Mouse (Mus musculus): ENCODE measurements around the gene Trp53bp2. TPM values are rescaled to one million over a fixed set of nuclear protein-coding genes. Genes with fewer than 3 reads are reported as not detected.

Gene Trp53bp2
- polyA plus RNA-seq, 1 experiment from 2014 or later, result 14.4 TPM

- 0 out of 4 replicates have a peak overlapping the region, but pooled peaks of 1 of the 2 experiments have one; percentile 16 for H3K27ac ChIP-seq (replicated peaks in 1 of 2; ENCODE audit: control insufficient read depth in 1 of 2, insufficient read depth in 1 of 2, low read depth in 2 of 2, low read length in 2 of 2)
- H3K9ac ChIP-seq (ENCODE audit: low read length), result no peak overlapping the region
- WGBS, result 57% methylated on average over 1 of the region's 1 CpGs
- no peak for ATAC-seq (ENCODE audit: insufficient number of reproducible peaks, insufficient read depth, low FRiP score, low read depth)
- no peaks in the 10 kb centered on the region for H3K27me3 ChIP-seq (ENCODE audit: control insufficient read depth, insufficient read depth, low read length)
- peaks cover 7 to 26% of the 10 kb centered on the region in 2 experiments for H3K4me1 ChIP-seq (ENCODE audit: control insufficient read depth in 2 of 2, insufficient read depth in 2 of 2, low read length in 2 of 2)
- H3K4me3 ChIP-seq (ENCODE audit: control insufficient read depth in 1 of 2, insufficient read depth in 1 of 2, low read depth in 1 of 2, low read length in 2 of 2), result no peak overlapping the region
- no peaks in the 10 kb centered on the region for H3K9me3 ChIP-seq (ENCODE audit: control insufficient read depth, low read length)
- H3K36me3 ChIP-seq (ENCODE audit: control insufficient read depth, insufficient read depth, low read length), result peaks cover 36% of the 10 kb centered on the region
- no peak overlapping the region for H3K4me2 ChIP-seq (ENCODE audit: low read length)
These were observed 18.5 kb downstream of the Trp53bp2 start for GRCm38 (mm10) chr1:182427426-182427825.

- Histone ChIP-seq H3K36me3 (ENCODE audit: control insufficient read depth, insufficient read depth, low read length) (peaks cover 55% of the 10 kb centered on the region), H3K4me1 (ENCODE audit: control insufficient read depth in 2 of 2, insufficient read depth in 2 of 2, low read length in 2 of 2) (peaks cover 7 to 25% of the 10 kb centered on the region in 2 experiments), H3K4me3 (ENCODE audit: control insufficient read depth in 1 of 2, insufficient read depth in 1 of 2, low read depth in 1 of 2, low read length in 2 of 2) (no peak overlapping the region), H3K27ac (replicated peaks in 1 of 2; ENCODE audit: control insufficient read depth in 1 of 2, insufficient read depth in 1 of 2, low read depth in 2 of 2, low read length in 2 of 2) (no peak overlapping the region), H3K9ac (ENCODE audit: low read length) (no peak overlapping the region), H3K9me3 (ENCODE audit: control insufficient read depth, low read length) (no peaks in the 10 kb centered on the region), H3K27me3 (ENCODE audit: control insufficient read depth, insufficient read depth, low read length) (no peaks in the 10 kb centered on the region), H3K4me2 (ENCODE audit: low read length) (no peak overlapping the region)
- no peak for ATAC-seq (ENCODE audit: insufficient number of reproducible peaks, insufficient read depth, low FRiP score, low read depth)
- WGBS, result 69% methylated on average over 3 of the region's 3 CpGs
These were observed 20.9 kb downstream of the Trp53bp2 start for GRCm38 (mm10) chr1:182429826-182430225.

GRCm38 (mm10) chr1:182430676-182431075 is 21.7 kb downstream of the Trp53bp2 start:
- WGBS, result 95% methylated on average over 2 of the region's 2 CpGs
- no peak overlapping the region for H3K9ac ChIP-seq (ENCODE audit: low read length)
- ATAC-seq (ENCODE audit: insufficient number of reproducible peaks, insufficient read depth, low FRiP score, low read depth), result no peak

GRCm38 (mm10) chr1:182432059-182432458 is 23.1 kb downstream of the Trp53bp2 start:
- H3K4me1 ChIP-seq (ENCODE audit: control insufficient read depth in 2 of 2, insufficient read depth in 2 of 2, low read length in 2 of 2), result peaks cover 4 to 5% of the 10 kb centered on the region in 2 experiments
- peaks cover 67% of the 10 kb centered on the region for H3K36me3 ChIP-seq (ENCODE audit: control insufficient read depth, insufficient read depth, low read length)
- WGBS, result 87% methylated on average over 3 of the region's 3 CpGs
- H3K9ac ChIP-seq (ENCODE audit: low read length), result no peak overlapping the region
- H3K9me3 ChIP-seq (ENCODE audit: control insufficient read depth, low read length), result no peaks in the 10 kb centered on the region
- no peak overlapping the region for H3K27ac ChIP-seq (replicated peaks in 1 of 2; ENCODE audit: control insufficient read depth in 1 of 2, insufficient read depth in 1 of 2, low read depth in 2 of 2, low read length in 2 of 2)
- ATAC-seq (ENCODE audit: insufficient number of reproducible peaks, insufficient read depth, low FRiP score, low read depth), result no peak
- H3K4me2 ChIP-seq (ENCODE audit: low read length), result no peak overlapping the region
- H3K27me3 ChIP-seq (ENCODE audit: control insufficient read depth, insufficient read depth, low read length), result no peaks in the 10 kb centered on the region
- no peak overlapping the region for H3K4me3 ChIP-seq (ENCODE audit: control insufficient read depth in 1 of 2, insufficient read depth in 1 of 2, low read depth in 1 of 2, low read length in 2 of 2)

More at GRCm38 (mm10) chr1:182430676-182431075, 21.7 kb downstream of the Trp53bp2 start:
- peaks cover 62% of the 10 kb centered on the region for H3K36me3 ChIP-seq (ENCODE audit: control insufficient read depth, insufficient read depth, low read length)
- no peaks in the 10 kb centered on the region for H3K9me3 ChIP-seq (ENCODE audit: control insufficient read depth, low read length)
- no peak overlapping the region for H3K4me3 ChIP-seq (ENCODE audit: control insufficient read depth in 1 of 2, insufficient read depth in 1 of 2, low read depth in 1 of 2, low read length in 2 of 2)
- no peak overlapping the region for H3K27ac ChIP-seq (replicated peaks in 1 of 2; ENCODE audit: control insufficient read depth in 1 of 2, insufficient read depth in 1 of 2, low read depth in 2 of 2, low read length in 2 of 2)
- no peak overlapping the region for H3K4me2 ChIP-seq (ENCODE audit: low read length)
- peaks cover 7 to 19% of the 10 kb centered on the region in 2 experiments for H3K4me1 ChIP-seq (ENCODE audit: control insufficient read depth in 2 of 2, insufficient read depth in 2 of 2, low read length in 2 of 2)
- no peaks in the 10 kb centered on the region for H3K27me3 ChIP-seq (ENCODE audit: control insufficient read depth, insufficient read depth, low read length)

DNA sequence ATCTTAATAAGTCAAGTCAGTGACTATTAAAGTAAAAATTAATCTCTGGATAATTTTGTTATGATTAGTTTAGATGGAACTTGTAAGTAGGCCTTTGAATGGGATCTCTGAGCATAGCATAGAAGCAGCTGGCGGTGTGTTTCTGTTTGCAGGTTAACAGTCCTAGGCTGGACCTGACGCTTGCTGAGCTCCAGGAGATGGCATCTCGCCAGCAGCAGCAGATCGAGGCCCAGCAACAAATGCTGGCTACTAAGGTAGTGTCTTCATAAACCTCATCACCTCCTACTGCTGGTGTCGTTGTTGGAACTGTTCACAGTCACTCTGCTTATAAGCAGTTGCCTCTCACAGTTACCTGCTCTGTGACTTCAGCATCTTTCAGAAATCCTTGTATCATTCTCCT is 27.8 kb downstream of the Trp53bp2 start:
- WGBS, result 65% methylated on average over 5 of the region's 5 CpGs

DNA sequence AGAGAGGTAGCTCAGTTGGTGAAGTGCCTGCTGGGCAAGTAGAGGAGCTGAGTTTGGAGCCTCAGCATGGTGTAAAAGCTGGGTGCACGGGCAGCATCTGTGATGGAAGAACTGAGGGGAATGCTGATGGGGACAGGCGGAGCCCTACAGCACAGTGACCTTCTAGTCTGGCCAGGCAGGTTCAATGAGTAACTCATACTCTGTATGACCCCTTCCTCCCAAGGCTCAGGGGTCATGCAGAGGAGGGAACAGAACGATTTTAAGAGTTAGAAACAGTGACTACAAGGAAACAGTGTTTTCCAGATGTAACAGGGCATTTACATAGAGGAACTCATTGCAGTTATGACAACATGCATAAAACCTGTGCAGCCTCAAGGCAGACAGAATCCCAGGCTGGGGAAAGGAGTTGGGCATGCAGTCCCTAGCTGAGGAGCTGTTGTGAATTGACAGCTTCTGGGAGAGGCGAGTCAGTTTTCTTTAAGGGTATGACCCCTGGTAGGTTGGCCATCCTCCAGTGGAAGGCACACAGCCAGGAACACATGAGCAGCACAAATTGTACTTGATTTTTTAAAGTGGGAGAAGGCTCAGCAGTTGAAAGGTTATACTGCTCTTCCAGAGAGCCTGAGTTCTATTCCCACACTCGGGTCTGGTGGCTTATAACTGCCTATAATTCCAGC is 30.7 kb downstream of the Trp53bp2 start:
- Histone ChIP-seq H3K4me2 (ENCODE audit: low read length) (no peak overlapping the region), H3K4me1 (ENCODE audit: control insufficient read depth in 2 of 2, insufficient read depth in 2 of 2, low read length in 2 of 2) (peaks cover 0 to 7% of the 10 kb centered on the region in 2 experiments; a peak in 2 of 4 replicates), H3K4me3 (ENCODE audit: control insufficient read depth in 1 of 2, insufficient read depth in 1 of 2, low read depth in 1 of 2, low read length in 2 of 2) (no peak overlapping the region), H3K9me3 (ENCODE audit: control insufficient read depth, low read length) (no peaks in the 10 kb centered on the region), H3K27ac (replicated peaks in 1 of 2; ENCODE audit: control insufficient read depth in 1 of 2, insufficient read depth in 1 of 2, low read depth in 2 of 2, low read length in 2 of 2) (peak overlapping the region in 1 of 2 experiments; percentile 11; a peak in 1 of 4 replicates), H3K27me3 (ENCODE audit: control insufficient read depth, insufficient read depth, low read length) (no peaks in the 10 kb centered on the region), H3K36me3 (ENCODE audit: control insufficient read depth, insufficient read depth, low read length) (peaks cover 71% of the 10 kb centered on the region), H3K9ac (ENCODE audit: low read length) (0 out of 2 replicates have a peak overlapping the region, but pooled peaks have one; percentile 8)
- ATAC-seq (ENCODE audit: insufficient number of reproducible peaks, insufficient read depth, low FRiP score, low read depth), result no peak
- WGBS, result 73% methylated on average over 5 of the region's 5 CpGs

More for the DNA sequence above, 27.8 kb downstream of the Trp53bp2 start:
- no peak overlapping the region for H3K4me2 ChIP-seq (ENCODE audit: low read length)
- H3K36me3 ChIP-seq (ENCODE audit: control insufficient read depth, insufficient read depth, low read length), result peaks cover 68% of the 10 kb centered on the region
- H3K4me1 ChIP-seq (ENCODE audit: control insufficient read depth in 2 of 2, insufficient read depth in 2 of 2, low read length in 2 of 2), result peaks cover 0 to 7% of the 10 kb centered on the region in 2 experiments; a peak in 2 of 4 replicates
- no peak overlapping the region for H3K4me3 ChIP-seq (ENCODE audit: control insufficient read depth in 1 of 2, insufficient read depth in 1 of 2, low read depth in 1 of 2, low read length in 2 of 2)
- no peak overlapping the region for H3K9ac ChIP-seq (ENCODE audit: low read length)
- no peak overlapping the region for H3K27ac ChIP-seq (replicated peaks in 1 of 2; ENCODE audit: control insufficient read depth in 1 of 2, insufficient read depth in 1 of 2, low read depth in 2 of 2, low read length in 2 of 2)
- H3K27me3 ChIP-seq (ENCODE audit: control insufficient read depth, insufficient read depth, low read length), result no peaks in the 10 kb centered on the region
- no peaks in the 10 kb centered on the region for H3K9me3 ChIP-seq (ENCODE audit: control insufficient read depth, low read length)
- ATAC-seq (ENCODE audit: insufficient number of reproducible peaks, insufficient read depth, low FRiP score, low read depth), result no peak

DNA sequence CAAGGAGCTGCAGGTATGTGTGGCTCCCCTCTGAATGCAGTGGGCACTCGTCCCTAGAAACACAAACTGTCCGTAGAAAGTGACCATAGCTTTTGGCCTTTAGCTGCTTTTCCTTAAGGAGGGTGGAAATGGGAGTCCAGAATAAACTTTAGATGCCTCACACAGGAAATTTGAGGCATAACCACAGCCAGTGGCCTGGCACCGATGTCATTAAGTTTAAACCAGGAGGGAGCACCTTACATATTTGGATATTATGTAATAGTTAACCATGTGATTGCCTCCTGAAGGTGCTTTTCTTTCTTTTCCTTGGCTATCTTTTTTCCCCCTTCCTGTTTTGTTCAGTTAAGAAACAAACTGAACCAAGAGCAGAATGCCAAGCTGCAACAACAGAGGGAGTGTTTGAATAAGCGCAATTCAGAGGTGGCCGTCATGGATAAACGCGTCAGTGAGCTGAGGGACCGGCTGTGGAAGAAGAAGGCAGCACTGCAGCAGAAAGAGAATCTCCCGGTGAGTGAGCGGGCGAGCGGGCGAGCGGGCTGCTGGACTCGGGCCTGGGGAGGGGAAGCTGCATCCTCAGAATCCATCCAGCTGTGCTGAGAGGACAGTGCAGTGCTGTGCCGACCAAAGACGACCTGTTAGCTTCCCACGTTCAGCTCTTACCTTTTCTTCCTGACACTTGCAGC is 33.0 kb downstream of the Trp53bp2 start:
- H3K36me3 ChIP-seq (ENCODE audit: control insufficient read depth, insufficient read depth, low read length), result peaks cover 81% of the 10 kb centered on the region
- H3K27ac ChIP-seq (replicated peaks in 1 of 2; ENCODE audit: control insufficient read depth in 1 of 2, insufficient read depth in 1 of 2, low read depth in 2 of 2, low read length in 2 of 2), result no peak overlapping the region
- H3K4me3 ChIP-seq (ENCODE audit: control insufficient read depth in 1 of 2, insufficient read depth in 1 of 2, low read depth in 1 of 2, low read length in 2 of 2), result no peak overlapping the region
- no peak for ATAC-seq (ENCODE audit: insufficient number of reproducible peaks, insufficient read depth, low FRiP score, low read depth)
- no peaks in the 10 kb centered on the region for H3K9me3 ChIP-seq (ENCODE audit: control insufficient read depth, low read length)
- no peak overlapping the region for H3K4me2 ChIP-seq (ENCODE audit: low read length)
- H3K4me1 ChIP-seq (ENCODE audit: control insufficient read depth in 2 of 2, insufficient read depth in 2 of 2, low read length in 2 of 2), result peaks cover 0 to 7% of the 10 kb centered on the region in 2 experiments; a peak in 2 of 4 replicates
- H3K9ac ChIP-seq (ENCODE audit: low read length), result no peak overlapping the region
- no peaks in the 10 kb centered on the region for H3K27me3 ChIP-seq (ENCODE audit: control insufficient read depth, insufficient read depth, low read length)
- 86% methylated on average over 18 of the region's 18 CpGs for WGBS
